Mouse (Mus musculus): ENCODE measurements around the gene Tmem259. TPM values are rescaled to one million over a fixed set of nuclear protein-coding genes. Genes with fewer than 3 reads are reported as not detected.

Tmem259 gene
- total and polyA plus RNA-seq, 3 experiments, result 62.0 to 150 TPM; not detected in 1

DNA sequence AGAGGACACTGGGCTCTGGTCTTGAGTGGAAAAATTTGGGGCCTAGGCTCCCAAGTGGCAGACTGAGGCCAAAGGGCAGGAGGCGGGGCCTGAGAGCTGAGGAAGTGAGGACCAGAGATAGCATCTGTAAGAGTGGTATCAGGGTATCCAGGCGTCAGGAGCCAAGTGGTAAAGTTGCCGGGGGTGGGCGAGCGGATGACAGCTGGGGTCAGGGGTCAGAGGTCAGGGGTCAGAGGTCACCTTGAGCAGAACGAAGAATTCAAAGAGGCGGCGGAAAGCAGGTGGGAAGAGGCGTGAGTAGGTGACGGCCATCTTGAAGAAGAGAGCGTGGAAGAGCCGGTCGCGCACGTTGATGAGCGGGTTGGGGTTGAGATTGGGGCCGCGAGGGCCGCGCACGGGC is 460 bp downstream of the Tmem259 start (continued):
- peak in 1 of 2 experiments; percentile 57; a peak in 3 of 4 replicates for TF ChIP-seq EP300 (IDR thresholded peaks at IDR 0.05; ENCODE audit: low read depth in 1 of 2, low read length in 2 of 2)

DNA sequence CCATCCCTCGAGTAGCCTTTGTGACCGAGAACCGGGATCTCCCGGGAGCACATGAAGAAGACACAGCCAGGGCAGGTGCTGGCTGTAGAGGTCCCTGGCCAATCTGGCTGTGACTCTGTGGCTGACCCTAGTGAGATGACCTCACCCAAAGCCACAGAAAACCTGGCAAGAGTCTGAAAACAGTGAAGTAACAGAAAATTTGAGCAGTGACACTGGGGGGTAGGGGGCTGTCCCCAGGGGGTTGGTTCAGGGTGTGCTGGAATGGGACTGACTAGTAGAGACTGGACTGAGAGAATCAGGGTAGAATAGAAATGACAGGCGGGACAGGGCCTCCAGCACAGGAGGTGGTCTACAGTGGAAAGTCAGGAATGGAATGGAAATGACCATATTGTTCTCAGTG is 925 bp downstream of the Tmem259 start:
- H3K79me2 ChIP-seq (ENCODE audit: control insufficient read depth, insufficient read depth, low read length, poor library complexity), result peaks cover 30% of the 10 kb centered on the region
- H3K36me3 ChIP-seq (ENCODE audit: control insufficient read depth in 1 of 2, insufficient read depth in 2 of 2, low read length in 2 of 2), result peaks cover 0 to 5% of the 10 kb centered on the region in 2 experiments; a peak in 3 of 4 replicates
- peak; percentile 47 for DNase-seq (ENCODE audit: low read depth, low spot score)
- peaks cover 0 to 11% of the 10 kb centered on the region in 2 experiments; a peak in 2 of 4 replicates for H3K4me1 ChIP-seq (ENCODE audit: control insufficient read depth in 1 of 2, insufficient read depth in 2 of 2, low read length in 2 of 2)
- H3K9ac ChIP-seq (ENCODE audit: control insufficient read depth, low read depth, low read length, poor library complexity, severe bottlenecking), result peak overlapping the region; percentile 85
- TF ChIP-seq HCFC1 (IDR thresholded peaks at IDR 0.05; ENCODE audit: low read depth, low read length) (no peak), RAD21 (IDR thresholded peaks at IDR 0.05; ENCODE audit: low read depth, low read length) (no peak), POLR2A (IDR thresholded peaks at IDR 0.05; ENCODE audit: control insufficient read depth in 1 of 2, insufficient read depth in 1 of 2, low read depth in 1 of 2, low read length in 2 of 2, poor library complexity in 1 of 2) (no peak), USF2 (IDR thresholded peaks at IDR 0.05; ENCODE audit: borderline replicate concordance in 1 of 2, insufficient read depth in 1 of 2, low read depth in 1 of 2, low read length in 2 of 2) (no peak), ZKSCAN1 (IDR thresholded peaks at IDR 0.05; ENCODE audit: low read depth, low read length) (no peak), NRF1 (IDR thresholded peaks at IDR 0.05; ENCODE audit: insufficient read depth, low read depth, low read length, poor library complexity, severe bottlenecking) (no peak), TAL1 (IDR thresholded peaks at IDR 0.05; ENCODE audit: low read length) (no peak), JUND (IDR thresholded peaks at IDR 0.05; ENCODE audit: low read depth, low read length) (no peak), E2F4 (IDR thresholded peaks at IDR 0.05; ENCODE audit: borderline replicate concordance, low read depth, low read length) (no peak), UBTF (IDR thresholded peaks at IDR 0.05; ENCODE audit: borderline replicate concordance, insufficient read depth, low read depth, low read length) (no peak), SIN3A (IDR thresholded peaks at IDR 0.05; ENCODE audit: low read length) (no peak), ZMIZ1 (IDR thresholded peaks at IDR 0.05; ENCODE audit: low read depth, low read length) (no peak), CHD1 (IDR thresholded peaks at IDR 0.05; ENCODE audit: low read depth, low read length) (no peak), BHLHE40 (IDR thresholded peaks at IDR 0.05; ENCODE audit: borderline replicate concordance, low read depth, low read length) (no peak), CHD2 (IDR thresholded peaks at IDR 0.05; ENCODE audit: low read length) (no peak), SMC3 (IDR thresholded peaks at IDR 0.05; ENCODE audit: low read depth, low read length) (no peak)
- no peaks in the 10 kb centered on the region for H3K9me3 ChIP-seq (replicated peaks; ENCODE audit: insufficient read depth, low read length)
- peak overlapping the region; percentile 77 to 85 for H3K4me3 ChIP-seq (ENCODE audit: control insufficient read depth in 1 of 2, insufficient read depth in 1 of 2, low read depth in 2 of 2, low read length in 2 of 2)
- peak overlapping the region; percentile 77 for H3K27ac ChIP-seq (ENCODE audit: control insufficient read depth, low read depth, low read length)
- H3K27me3 ChIP-seq (ENCODE audit: control insufficient read depth in 1 of 2, insufficient read depth in 2 of 2, low read length in 2 of 2), result no peaks in the 10 kb centered on the region
